Mouse (Mus musculus) C2C12 (cell line): ENCODE measurements around the gene Cldn4. TPM values are rescaled to one million over a fixed set of nuclear protein-coding genes. Genes with fewer than 3 reads are reported as not detected.

ENCODE experiments used
- H3K27me3 ChIP-seq: one replicate; pipeline ENCODE4 v1.6.1; 2011; ENCODE audit not compliant: control insufficient read depth, insufficient read depth, insufficient read length
- H3K36me3 ChIP-seq: one replicate; pipeline ENCODE4 v1.6.1; 2011; ENCODE audit not compliant: control insufficient read depth, insufficient read depth
- H3K4me3 ChIP-seq: one replicate; pipeline ENCODE4 v1.5.1; 2011; ENCODE audit warnings: mild to moderate bottlenecking, control low read depth; ENCODE audit not compliant: poor library complexity, insufficient read depth, severe bottlenecking
- H3K79me2 ChIP-seq: one replicate; pipeline ENCODE4 v1.6.1; 2011; ENCODE audit not compliant: control insufficient read depth, insufficient read depth
- H3K79me3 ChIP-seq: one replicate; pipeline ENCODE4 v1.6.1; 2011; ENCODE audit warnings: low read depth, control low read depth
- H3ac ChIP-seq: one replicate; pipeline ENCODE3; 2011; ENCODE audit warnings: low read depth; ENCODE audit not compliant: control insufficient read depth, insufficient read length
- CEBPB ChIP-seq: IDR thresholded peaks from one replicate; pipeline ENCODE4 v1.6.1; 2011; ENCODE audit warnings: low read depth, mild to moderate bottlenecking, control low read depth, moderate library complexity
- CTCF ChIP-seq: IDR thresholded peaks from one replicate; pipeline ENCODE4 v1.5.1; 2011; ENCODE audit not compliant: control insufficient read depth, insufficient read depth, insufficient read length
- FOSL1 ChIP-seq: IDR thresholded peaks from one replicate; pipeline ENCODE4 v1.8.0; 2011; ENCODE audit warnings: mild to moderate bottlenecking, low read length; ENCODE audit not compliant: poor library complexity, insufficient read depth, severe bottlenecking
- MAX ChIP-seq: IDR thresholded peaks from one replicate; pipeline ENCODE4 v1.6.1; 2011; ENCODE audit warnings: mild to moderate bottlenecking, control low read depth
- MYOD1 ChIP-seq: IDR thresholded peaks from one replicate; pipeline ENCODE4 v1.6.1; 2011; ENCODE audit warnings: low read depth; ENCODE audit not compliant: control insufficient read depth, insufficient read length
- MYOG ChIP-seq: IDR thresholded peaks from one replicate; pipeline ENCODE4 v1.6.1; 2011; ENCODE audit not compliant: control insufficient read depth, insufficient read length; ENCODE audit errors: extremely low read depth
- USF1 ChIP-seq: IDR thresholded peaks from one replicate; pipeline ENCODE4 v1.6.1; 2011; ENCODE audit warnings: low read depth, mild to moderate bottlenecking, control low read depth, moderate library complexity
- polyA plus RNA-seq: library from polyadenylated mRNA; unstranded; fragments of >200 nt; fragmentation: generic; extraction: Trizol; gene quantifications from one replicate; pipeline ENCODE4 v1.2.1, GENCODE M21; 2012; ENCODE audit warnings: missing spikeins

Gene Cldn4
- polyA plus RNA-seq, 1 experiment, result 0.04 TPM

DNA sequence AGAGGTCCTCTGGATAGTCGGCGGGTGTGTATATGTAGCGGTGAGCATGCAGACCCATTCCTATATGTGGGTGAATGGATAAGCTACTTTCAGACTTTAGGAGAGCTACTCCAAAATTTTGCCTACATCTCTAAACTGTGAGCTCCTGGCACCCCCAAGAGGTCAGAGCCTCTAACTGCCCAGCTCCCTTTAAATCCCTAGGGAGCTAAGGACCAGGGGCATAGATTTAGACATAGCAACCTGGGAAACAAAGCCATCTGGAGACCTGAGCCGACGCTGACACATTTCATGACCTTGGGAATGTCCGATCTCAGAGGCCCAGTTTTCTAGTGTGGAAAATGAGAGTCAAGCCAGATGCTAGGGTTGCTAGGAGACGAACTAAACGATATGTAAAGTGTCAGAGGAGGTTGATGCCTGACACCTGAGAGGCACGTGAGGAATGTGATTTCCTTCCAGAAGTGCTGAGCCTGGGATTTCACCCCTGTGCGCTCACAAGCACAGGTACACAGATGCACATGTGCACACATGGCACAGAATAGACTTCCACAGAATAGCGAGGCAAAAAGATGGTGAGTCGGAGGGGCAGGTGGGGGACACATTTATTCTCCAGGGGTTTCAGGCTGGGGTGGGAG lies 45.6 kb downstream of the Cldn4 start:
- Histone ChIP-seq H3ac (no peak overlapping the region), H3K79me2 (no peaks in the 10 kb centered on the region), H3K36me3 (no peaks in the 10 kb centered on the region), H3K27me3 (peaks cover 67% of the 10 kb centered on the region), H3K4me3 (no peak overlapping the region), H3K79me3 (no peaks in the 10 kb centered on the region)
- TF ChIP-seq USF1 (no peak), MYOD1 (no peak), MYOG (no peak), MAX (no peak), CEBPB (no peak), CTCF (no peak), FOSL1 (no peak)

DNA sequence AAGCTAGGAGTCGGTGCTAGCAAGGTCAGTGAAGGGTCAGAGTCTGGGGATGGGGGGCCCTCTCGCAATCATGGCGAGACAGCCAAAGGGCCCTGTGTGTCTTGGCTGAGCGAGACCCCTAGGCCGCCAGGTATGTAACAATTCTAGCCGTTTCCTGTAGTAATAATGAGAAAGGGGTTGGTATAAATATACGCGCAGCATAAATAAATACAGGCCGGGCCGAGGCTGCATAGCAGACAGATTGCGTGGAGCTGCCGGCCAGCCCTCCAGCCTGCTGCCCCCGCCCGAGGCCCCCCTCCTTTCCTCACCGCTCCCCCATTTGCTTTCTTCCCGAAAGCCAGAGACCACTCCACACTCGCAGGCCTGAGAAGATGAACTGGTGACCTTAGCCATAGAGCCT lies 49.1 kb downstream of the Cldn4 start:
- peaks cover 76% of the 10 kb centered on the region for H3K27me3 ChIP-seq
- no peak overlapping the region for H3ac ChIP-seq
- no peaks in the 10 kb centered on the region for H3K79me3 ChIP-seq
- TF ChIP-seq MYOG (no peak), MAX (no peak)
- H3K36me3 ChIP-seq, result no peaks in the 10 kb centered on the region
- H3K79me2 ChIP-seq, result no peaks in the 10 kb centered on the region
- no peak overlapping the region for H3K4me3 ChIP-seq

DNA sequence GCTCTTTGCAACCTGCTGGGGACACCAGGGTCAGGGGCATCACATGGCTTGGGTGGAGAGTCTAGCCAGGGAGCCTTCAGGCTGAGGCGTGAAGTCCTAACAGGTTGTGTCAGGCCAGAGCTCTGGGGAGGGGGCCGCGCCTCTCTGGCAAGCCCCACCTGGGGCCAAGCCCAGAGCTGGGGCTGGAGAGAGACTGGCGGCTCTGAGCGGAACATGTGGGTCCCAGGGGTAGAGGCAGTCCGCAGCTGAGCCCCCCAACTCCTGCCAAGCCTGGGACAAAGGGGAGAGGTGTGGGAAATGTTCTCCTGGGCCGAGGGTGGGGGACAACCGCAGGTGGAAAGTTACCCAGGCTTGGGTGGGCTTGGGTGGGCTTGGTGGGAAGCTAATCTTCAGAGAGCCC lies 49.8 kb downstream of the Cldn4 start:
- Histone ChIP-seq H3K27me3 (peaks cover 71% of the 10 kb centered on the region), H3K79me2 (no peaks in the 10 kb centered on the region), H3K36me3 (no peaks in the 10 kb centered on the region), H3K4me3 (no peak overlapping the region), H3K79me3 (no peaks in the 10 kb centered on the region), H3ac (no peak overlapping the region)
- TF ChIP-seq USF1, result no peak
- TF ChIP-seq MYOG, result no peak
- no peak for TF ChIP-seq MYOD1
- TF ChIP-seq MAX, result no peak
- TF ChIP-seq FOSL1, result no peak
- no peak for TF ChIP-seq CTCF
- TF ChIP-seq CEBPB, result no peak

DNA sequence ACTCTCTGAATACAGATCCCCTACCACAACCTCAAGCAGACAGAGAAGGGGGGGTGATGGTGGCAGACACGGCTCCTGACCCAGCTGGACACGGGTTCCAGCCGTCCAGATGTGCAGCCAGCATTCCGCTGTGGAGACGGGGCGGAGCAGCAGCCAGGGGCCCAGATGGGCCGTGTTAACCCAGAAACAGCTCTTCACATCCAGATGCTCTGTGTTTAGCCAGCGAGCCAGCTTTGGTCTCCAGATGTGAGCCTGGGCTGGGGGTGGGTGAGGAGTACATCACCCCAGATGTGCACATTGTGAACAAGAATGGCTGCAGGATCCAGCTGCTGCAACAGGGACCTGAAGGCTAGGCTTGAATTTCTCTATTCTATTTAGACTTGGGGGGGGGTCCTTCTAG lies 51.4 kb downstream of the Cldn4 start:
- Histone ChIP-seq H3ac (no peak overlapping the region), H3K4me3 (no peak overlapping the region), H3K27me3 (peaks cover 64% of the 10 kb centered on the region), H3K79me2 (no peaks in the 10 kb centered on the region), H3K36me3 (no peaks in the 10 kb centered on the region), H3K79me3 (no peaks in the 10 kb centered on the region)
- TF ChIP-seq USF1, result no peak
- TF ChIP-seq CTCF, result no peak
- TF ChIP-seq MAX, result no peak
- no peak for TF ChIP-seq MYOD1
- TF ChIP-seq FOSL1, result no peak
- no peak for TF ChIP-seq CEBPB
- TF ChIP-seq MYOG, result no peak

Other genes with a start within 250 kb of the Cldn4 start
- gene Eln, start 199.6 kb downstream of the Cldn4 start, polyA plus RNA-seq, result not detected
- gene Tmem270, start 40.2 kb downstream of the Cldn4 start, polyA plus RNA-seq, result not detected
- gene Cldn13, start 31.4 kb downstream of the Cldn4 start, polyA plus RNA-seq, result not detected
- gene Mettl27, start 14.6 kb downstream of the Cldn4 start, polyA plus RNA-seq, result 4.3 TPM
- gene Cldn3, start 39.3 kb upstream of the Cldn4 start, polyA plus RNA-seq, result not detected
- 26.8 TPM for gene Abhd11, start 62.2 kb upstream of the Cldn4 start, polyA plus RNA-seq
- 5.3 TPM for gene Stx1a, start 76.5 kb upstream of the Cldn4 start, polyA plus RNA-seq
- gene Dnajc30, start 117.3 kb upstream of the Cldn4 start, polyA plus RNA-seq, result 16.8 TPM
- 63.8 TPM for gene Bud23, start 118.0 kb upstream of the Cldn4 start, polyA plus RNA-seq
- 3.5 TPM for gene Vps37d, start 131.3 kb upstream of the Cldn4 start, polyA plus RNA-seq
- not detected for gene Mlxipl, start 143.0 kb upstream of the Cldn4 start, polyA plus RNA-seq
- gene Tbl2, start 202.7 kb upstream of the Cldn4 start, polyA plus RNA-seq, result 17.0 TPM
- gene Bcl7b, start 221.3 kb upstream of the Cldn4 start, polyA plus RNA-seq, result 50.3 TPM
- gene Baz1b, start 240.3 kb upstream of the Cldn4 start, polyA plus RNA-seq, result 39.9 TPM